Mouse (Mus musculus) fat pad, adult 2 months (tissue): ENCODE measurements around the gene Myo1e.
A peak's percentile ranks its signal among the peaks of the same experiment; 100 is the strongest.

Experiments
- DNase-seq: peaks from one replicate; pipeline ENCODE4 v3.0.0-alpha.2; 2011; ENCODE audit warnings: low read depth, low spot score; ENCODE audit errors: extremely low read depth

Myo1e gene

DNA sequence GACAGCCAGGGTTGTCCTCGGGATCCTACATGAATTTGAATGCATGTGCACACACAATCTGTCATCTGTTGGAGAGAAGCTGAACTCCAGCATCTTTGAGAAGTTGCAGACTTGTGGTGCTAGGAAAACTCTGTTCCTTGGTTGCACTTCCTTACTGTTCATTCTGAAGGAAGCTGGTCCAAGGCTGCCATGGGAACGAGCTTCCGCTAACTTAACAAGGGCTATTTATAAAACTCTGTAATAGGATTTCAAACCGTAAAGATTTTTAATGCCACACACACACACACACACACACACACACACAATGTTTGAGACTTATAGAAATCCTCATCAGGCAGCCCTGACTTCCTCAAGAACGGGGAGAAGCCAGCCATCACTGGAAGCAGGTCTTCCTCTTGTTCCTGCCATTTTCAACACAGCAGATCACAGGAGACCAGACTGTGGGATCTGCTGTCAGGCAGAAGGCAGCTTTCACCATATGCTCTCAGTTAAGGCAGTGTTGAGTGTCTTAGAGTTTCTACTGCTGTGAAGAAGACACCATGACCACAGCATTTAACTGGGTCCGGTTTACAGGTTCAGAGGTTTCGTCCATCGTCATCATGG is 194.9 kb downstream of the Myo1e start:
- no peak for DNase-seq

DNA sequence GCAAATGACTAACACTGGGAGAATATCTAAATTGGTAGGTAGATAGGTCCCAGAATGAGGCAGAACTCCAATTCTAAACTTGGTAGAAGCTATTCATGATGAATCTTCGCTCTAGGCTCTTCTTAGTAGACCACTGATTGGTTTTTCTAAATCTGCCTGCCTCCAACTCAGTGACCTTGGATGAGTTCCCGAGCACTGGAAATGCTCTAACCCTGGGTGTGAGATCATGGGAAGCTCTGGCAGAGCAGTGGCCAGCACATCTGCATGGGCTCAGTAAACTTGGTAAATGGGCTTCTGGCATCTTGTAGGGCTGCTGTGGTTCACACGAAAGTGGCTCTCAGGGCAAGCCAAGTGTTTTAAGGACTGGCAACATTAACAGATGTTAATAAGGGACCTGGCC is 199.4 kb downstream of the Myo1e start:
- no peak for DNase-seq

DNA sequence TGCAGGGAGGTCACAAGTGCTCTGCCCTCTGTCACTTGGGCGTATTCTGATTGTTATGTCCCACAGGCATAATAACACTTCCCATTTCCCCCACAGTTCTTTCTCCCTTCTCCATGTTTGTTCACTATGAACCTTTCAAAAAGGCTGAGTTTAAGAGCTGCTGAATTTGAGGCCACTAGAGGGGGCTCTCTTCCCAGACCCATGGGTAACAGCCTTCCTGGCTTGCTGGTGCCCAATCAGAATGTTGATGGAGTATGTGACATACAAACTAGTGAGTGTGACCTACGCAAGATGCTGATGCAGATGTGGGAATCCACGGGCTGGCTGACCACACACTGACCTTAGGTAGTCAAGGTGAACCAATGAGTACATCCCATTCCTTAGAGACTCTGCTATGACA is 201.6 kb downstream of the Myo1e start:
- no peak for DNase-seq

DNA sequence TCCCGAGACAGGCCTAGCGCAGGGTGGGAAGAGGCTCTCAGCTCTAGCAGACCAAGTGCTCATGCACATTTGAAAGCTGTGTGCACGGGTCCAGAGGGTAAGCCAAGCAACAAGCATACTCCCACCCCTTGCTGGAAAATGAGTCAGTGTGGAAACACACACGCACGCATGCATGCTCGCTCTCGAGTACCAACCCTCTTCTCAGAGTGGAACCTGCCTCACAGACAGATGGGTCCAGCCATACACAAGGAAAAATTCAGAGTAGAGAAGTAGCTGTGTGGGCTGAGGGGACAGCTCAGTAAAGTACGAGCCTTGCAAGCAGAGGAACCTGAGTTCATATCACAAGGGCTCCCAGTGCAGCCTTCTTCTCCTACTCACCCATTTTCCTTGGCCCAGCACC is 202.6 kb downstream of the Myo1e start:
- DNase-seq, result no peak

DNA sequence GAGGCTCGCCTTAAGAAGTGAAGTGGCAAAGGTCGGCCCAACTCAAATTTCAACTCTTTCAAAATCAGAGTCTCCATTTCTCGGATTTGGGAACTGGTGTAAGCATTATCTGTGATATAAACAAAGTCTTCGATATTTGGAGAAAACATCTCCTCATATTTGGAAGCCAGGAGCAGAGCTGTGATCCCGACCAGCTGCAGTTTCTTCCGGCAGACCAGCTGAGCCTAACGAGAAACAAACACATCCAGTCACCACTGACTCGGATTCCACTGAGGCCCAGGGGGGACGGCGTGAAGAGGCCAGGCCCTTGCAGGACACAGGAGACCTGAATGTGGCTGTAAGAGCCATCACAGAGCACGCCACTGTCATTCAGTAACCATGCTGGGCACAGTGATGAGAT is 203.5 kb downstream of the Myo1e start:
- DNase-seq, result no peak

DNA sequence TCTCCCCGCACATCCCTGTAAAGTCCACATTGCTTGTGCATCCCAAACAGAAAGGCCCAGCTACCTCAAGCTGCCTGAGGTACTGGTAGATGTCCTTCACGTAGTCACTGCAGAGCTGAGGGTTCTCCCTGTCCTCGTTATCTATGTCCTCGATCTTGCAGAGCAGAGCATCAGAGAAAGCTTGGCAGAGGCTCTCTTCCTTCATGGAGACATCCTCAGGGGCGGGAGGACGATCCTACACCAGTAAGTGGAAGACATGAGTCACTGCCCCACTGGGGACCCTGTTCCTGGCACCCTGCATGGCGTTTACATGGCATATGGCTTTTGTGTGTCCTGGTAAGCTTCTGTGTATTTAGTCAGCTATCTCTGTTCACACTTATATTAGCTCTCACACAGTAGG is 205.9 kb downstream of the Myo1e start:
- no peak for DNase-seq

DNA sequence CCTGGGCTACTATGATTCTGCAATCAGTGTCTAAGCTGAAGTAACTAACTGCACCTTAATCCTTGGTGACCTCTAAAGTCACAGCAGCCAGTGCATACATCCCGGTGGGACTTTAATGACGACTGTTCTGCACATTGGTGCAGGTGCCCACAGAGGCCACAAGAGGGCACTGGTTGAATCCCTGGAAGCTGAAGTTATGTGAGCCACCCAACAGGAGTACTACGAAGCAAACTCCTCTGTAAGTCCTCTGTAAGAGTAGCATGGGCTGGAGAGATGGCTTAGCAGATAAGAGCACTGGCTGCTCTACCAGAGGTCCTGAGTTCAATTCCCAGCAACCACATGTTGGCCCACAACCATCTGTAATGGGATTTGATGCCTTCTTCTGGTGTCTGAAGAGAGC is 209.3 kb downstream of the Myo1e start:
- DNase-seq, result no peak

DNA sequence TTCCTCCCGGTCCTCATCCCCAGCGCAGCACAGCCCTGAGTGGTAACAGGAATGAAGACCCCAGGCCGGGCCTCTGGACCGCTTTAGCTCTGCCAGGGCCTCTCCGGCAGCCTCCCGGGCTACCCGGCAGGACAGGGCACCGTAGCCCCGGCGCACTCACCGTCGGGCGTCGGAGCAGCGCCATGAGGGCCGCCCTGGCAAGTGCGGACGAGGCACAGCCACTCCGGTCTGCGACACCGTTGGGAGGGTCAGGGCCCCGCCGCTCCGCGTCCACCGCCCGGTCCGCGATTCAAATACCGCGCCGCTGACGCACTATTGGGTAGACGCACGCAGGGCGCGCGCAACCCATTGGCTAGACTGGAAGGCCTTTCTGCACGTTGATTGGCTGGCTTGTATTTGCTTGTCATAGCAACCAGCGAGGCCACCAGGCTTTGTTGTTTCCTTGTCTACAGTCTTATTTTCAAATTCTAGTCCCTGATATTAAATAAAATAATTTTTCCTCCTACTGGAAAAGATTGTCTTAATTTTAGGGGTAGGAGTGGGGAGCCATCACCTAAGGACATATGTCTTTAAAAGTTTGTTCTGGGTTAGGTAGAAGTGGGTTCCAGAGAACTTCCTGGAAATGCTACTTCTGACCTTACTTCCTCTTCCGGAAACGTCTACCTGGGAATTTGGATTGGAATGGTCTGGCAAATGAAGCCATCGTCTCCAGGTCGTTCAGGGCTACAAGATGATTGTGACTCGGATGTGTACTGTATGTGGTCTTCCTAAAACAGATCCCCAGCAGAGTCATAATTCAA is 214.3 kb downstream of the Myo1e start, which contains the start of gene Ccnb2:
TSS of gene Ccnb2 (minus strand) at position 291 of the 800 bp plus-strand sequence.
- DNase-seq, result peak; percentile 16

DNA sequence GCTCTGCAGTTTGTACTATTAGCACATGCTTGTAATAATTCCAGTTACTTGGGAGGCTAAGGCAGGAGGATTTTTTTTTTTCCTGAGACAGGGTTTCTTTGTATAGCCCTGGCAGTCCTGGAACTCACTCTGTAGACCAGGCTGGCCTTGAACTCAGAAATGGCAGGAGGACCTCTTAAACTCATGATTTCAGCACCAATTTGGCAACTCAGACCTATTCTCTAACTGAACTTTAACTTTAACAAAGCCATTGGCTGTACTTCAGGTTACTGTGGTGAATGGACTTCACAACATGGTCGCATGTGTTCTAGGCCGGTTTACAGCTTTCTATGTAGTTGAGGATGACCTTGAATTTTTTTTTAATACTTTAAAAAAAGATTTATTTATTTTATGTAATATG is 215.5 kb downstream of the Myo1e start:
- DNase-seq, result no peak

DNA sequence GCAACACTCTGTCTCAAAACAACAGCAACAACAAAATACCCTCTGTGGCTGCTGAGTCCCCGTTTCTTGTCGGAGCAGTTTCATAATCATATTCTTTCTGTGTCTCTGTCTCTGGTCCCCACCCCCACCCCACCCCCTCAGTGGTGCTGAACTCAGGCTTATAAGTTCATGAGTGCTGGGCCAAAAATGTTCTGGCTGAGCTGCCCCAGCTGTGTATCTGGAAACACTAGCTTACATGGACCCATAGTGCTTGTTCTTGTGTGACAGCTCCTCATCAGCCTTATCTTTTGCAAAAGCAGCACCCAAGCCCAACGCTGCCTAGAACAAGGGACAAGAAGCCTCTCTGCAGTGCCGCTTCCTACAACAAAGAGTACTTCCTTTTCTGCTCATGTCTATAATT is 232.8 kb downstream of the Myo1e start:
- no peak for DNase-seq

DNA sequence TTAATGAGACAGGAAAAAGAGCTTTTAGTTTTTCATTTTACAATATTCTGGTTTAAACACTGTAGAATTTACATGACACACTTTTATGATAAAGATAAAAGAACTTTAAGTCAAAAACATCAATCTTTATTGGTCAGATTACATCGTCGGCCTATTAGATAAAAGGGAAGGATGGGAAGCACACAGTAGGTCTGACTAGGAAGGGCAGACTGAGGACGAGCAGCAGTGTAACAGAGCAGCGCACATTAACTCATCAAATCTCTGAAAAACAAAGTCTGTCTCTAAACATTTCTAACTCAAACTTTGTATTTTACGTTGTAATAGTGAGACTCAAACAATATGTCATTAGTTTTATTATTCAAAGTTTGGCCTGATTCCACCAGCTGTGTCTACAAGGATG is 241.9 kb downstream of the Myo1e start:
- DNase-seq, result no peak
